Comparison of ENCODE assay signal across 8 mouse cellular contexts in genomic region chr3:105763132-105763851, GRCm38 (mm10). TPM values are rescaled to one million over a fixed set of nuclear protein-coding genes. Genes with fewer than 3 reads are reported as not detected.
A peak's percentile ranks its signal among the peaks of the same experiment; 100 is the strongest.
DNase-seq lines count a peak whose midpoint lies in the region.
"Had no signal": no experiment of that assay in that cellular context is flagged by ENCODE, and none has a peak within 500 bp of the region (broad histone marks: within the 10 kb centered on the region; RNA-seq: fewer than 3 reads in every experiment).

No protein-coding gene starts in this region.

- intact Hi-C loops in left cerebral cortex, postnatal 14 days (cut with DNase I), result no loop called here

- peak; percentile 76 for DNase-seq in CD4-positive helper T cell, adult 2 months (ENCODE audit: low read depth, low spot score)
- peak; percentile 36 to 52 for DNase-seq in CD8-positive naive resting alpha-beta T cell, adult 2 months (ENCODE audit: low read depth in 2 of 2, low spot score in 2 of 2)
- peak; percentile 37 for DNase-seq in liver
- DNase-seq in naive thymus-derived CD4-positive, alpha-beta T cell, adult 2 months (ENCODE audit: low read depth), result peak; percentile 74
- no peak for DNase-seq in left cerebral cortex, adult 18-20 months (ENCODE audit: low spot score in 2 of 2)
- no peak for DNase-seq in left cerebral cortex, postnatal 14 days (ENCODE audit: low spot score in 2 of 2)
- DNase-seq in kidney, postnatal 10 days, result no peak
- DNase-seq: right cerebral cortex, postnatal 25 days had no signal

RNA-seq across cellular contexts. Expression of gene Rap1a, which starts 37.8 kb away (rescaled TPM):
- total RNA-seq in left cerebral cortex, adult 18-20 months (2021), result 10 to 100 TPM; 61.0 to 63.1 TPM
- 10 to 100 TPM; 76.5 to 84.1 TPM for total RNA-seq in left cerebral cortex, postnatal 14 days (2021)

RNA-seq across cellular contexts. Expression of gene Inka2, which starts 58.9 kb away (rescaled TPM):
- 100 to 1,000 TPM; 106 to 114 TPM for total RNA-seq in left cerebral cortex, adult 18-20 months (2021)
- 100 to 1,000 TPM in 1 of 2 experiments, 10 to 100 TPM in 1; 75.4 to 105 TPM for total RNA-seq in left cerebral cortex, postnatal 14 days (2021)

Comparison
In these comparisons a context has a peak if more than half of its experiments do, and no peak if none do; other contexts are left out.
1. DNase-seq: peak in CD4-positive helper T cell, adult 2 months (single experiment), CD8-positive naive resting alpha-beta T cell, adult 2 months (2 of 2), liver (single experiment) and naive thymus-derived CD4-positive, alpha-beta T cell, adult 2 months (single experiment); none in left cerebral cortex, adult 18-20 months (0 of 2), left cerebral cortex, postnatal 14 days (0 of 2) and kidney, postnatal 10 days (single experiment).